Mouse (Mus musculus) midbrain, embryonic 15.5 days (tissue): ENCODE results near the gene Slamf6. TPM values are rescaled to one million over a fixed set of nuclear protein-coding genes. Genes with fewer than 3 reads are reported as not detected.

ENCODE experiments used
- ATAC-seq: fragments of 200-750 bp; cut with Nextera tagmentation; replicated peaks from 2 replicates; pipeline ENCODE4 v1.8.0; 2017; ENCODE audit warnings: moderate TSS enrichment
- H3K27ac ChIP-seq: fragments of 300-500 bp; sonication (generic); 2 replicates; pipeline ENCODE4 v1.5.1; 2015; ENCODE audit warnings: mild to moderate bottlenecking, inconsistent platforms
- H3K27me3 ChIP-seq: fragments of 300-500 bp; sonication (generic); replicated peaks from 2 replicates; pipeline ENCODE4 v1.6.1; 2015; ENCODE audit warnings: inconsistent platforms
- H3K36me3 ChIP-seq: fragments of 300-500 bp; sonication (generic); replicated peaks from 2 replicates; pipeline ENCODE4 v1.6.1; 2015; ENCODE audit warnings: inconsistent platforms
- H3K4me1 ChIP-seq: fragments of 300-500 bp; sonication (generic); 2 replicates; pipeline ENCODE4 v1.6.1; 2015; ENCODE audit warnings: inconsistent platforms
- H3K4me2 ChIP-seq: fragments of 300-500 bp; sonication (generic); 2 replicates; pipeline ENCODE4 v1.6.1; 2015; ENCODE audit warnings: inconsistent platforms, mild to moderate bottlenecking, moderate library complexity
- H3K4me3 ChIP-seq: fragments of 300-500 bp; sonication (generic); 2 replicates; pipeline ENCODE4 v1.5.1; 2015; ENCODE audit warnings: mild to moderate bottlenecking, inconsistent platforms
- H3K9ac ChIP-seq: fragments of 300-500 bp; sonication (generic); 2 replicates; pipeline ENCODE4 v1.6.1; 2015; ENCODE audit warnings: mild to moderate bottlenecking, inconsistent platforms
- H3K9me3 ChIP-seq: fragments of 300-500 bp; sonication (generic); 2 replicates; pipeline ENCODE4 v1.6.1; 2016; ENCODE audit warnings: inconsistent platforms
- WGBS: fragments of 180-500 bp; shearing (Covaris S2); methylation state at CpG from one replicate; pipeline ENCODE4 v1.1.7; 2015; ENCODE audit warnings: mixed read lengths; 5-methylcytosine and 5-hydroxymethylcytosine counted together
- polyA plus RNA-seq: library from polyadenylated mRNA; unstranded; fragments of >200 nt; fragmentation: Nextera tagmentation; extraction: Ambion mirVana; gene quantifications from 2 replicates; pipeline ENCODE4 v1.2.1, GENCODE M21; 2015

Gene Slamf6
- polyA plus RNA-seq, 1 experiment from 2014 or later = not detected

- Histone ChIP-seq H3K9ac (no peak overlapping the region), H3K27me3 (no peaks in the 10 kb centered on the region), H3K4me2 (no peak overlapping the region), H3K4me1 (no peaks in the 10 kb centered on the region), H3K9me3 (no peaks in the 10 kb centered on the region), H3K36me3 (no peaks in the 10 kb centered on the region), H3K4me3 (no peak overlapping the region), H3K27ac (no peak overlapping the region)
- no peak for ATAC-seq
- WGBS = 82% methylated on average over 3 of the region's 3 CpGs
Observed at GRCm38 (mm10) chr1:171924900-171925299, 7.6 kb downstream of the Slamf6 start.

DNA sequence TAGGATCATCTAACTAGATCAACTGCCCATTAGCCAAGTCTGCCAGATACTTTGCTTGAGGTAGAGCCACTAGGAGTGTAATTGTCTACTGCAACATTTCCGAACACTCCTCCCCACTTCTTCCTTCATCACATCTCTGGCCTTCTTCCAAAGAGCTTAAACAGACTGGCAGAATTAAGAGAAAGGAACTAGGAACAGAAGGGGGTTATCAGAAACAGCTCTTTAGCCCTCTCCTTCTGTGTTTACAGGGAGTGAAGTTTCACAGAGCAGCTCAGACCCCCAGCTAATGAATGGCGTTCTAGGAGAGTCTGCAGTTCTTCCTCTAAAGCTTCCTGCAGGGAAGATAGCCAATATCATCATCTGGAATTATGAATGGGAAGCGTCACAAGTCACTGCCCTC is 16.5 kb downstream of the Slamf6 start:
- Histone ChIP-seq H3K27ac (no peak overlapping the region), H3K4me1 (no peaks in the 10 kb centered on the region), H3K9me3 (no peaks in the 10 kb centered on the region), H3K9ac (no peak overlapping the region), H3K4me3 (no peak overlapping the region), H3K36me3 (no peaks in the 10 kb centered on the region), H3K4me2 (no peak overlapping the region), H3K27me3 (no peaks in the 10 kb centered on the region)
- ATAC-seq = no peak
- 73% methylated on average over 3 of the region's 3 CpGs for WGBS

DNA sequence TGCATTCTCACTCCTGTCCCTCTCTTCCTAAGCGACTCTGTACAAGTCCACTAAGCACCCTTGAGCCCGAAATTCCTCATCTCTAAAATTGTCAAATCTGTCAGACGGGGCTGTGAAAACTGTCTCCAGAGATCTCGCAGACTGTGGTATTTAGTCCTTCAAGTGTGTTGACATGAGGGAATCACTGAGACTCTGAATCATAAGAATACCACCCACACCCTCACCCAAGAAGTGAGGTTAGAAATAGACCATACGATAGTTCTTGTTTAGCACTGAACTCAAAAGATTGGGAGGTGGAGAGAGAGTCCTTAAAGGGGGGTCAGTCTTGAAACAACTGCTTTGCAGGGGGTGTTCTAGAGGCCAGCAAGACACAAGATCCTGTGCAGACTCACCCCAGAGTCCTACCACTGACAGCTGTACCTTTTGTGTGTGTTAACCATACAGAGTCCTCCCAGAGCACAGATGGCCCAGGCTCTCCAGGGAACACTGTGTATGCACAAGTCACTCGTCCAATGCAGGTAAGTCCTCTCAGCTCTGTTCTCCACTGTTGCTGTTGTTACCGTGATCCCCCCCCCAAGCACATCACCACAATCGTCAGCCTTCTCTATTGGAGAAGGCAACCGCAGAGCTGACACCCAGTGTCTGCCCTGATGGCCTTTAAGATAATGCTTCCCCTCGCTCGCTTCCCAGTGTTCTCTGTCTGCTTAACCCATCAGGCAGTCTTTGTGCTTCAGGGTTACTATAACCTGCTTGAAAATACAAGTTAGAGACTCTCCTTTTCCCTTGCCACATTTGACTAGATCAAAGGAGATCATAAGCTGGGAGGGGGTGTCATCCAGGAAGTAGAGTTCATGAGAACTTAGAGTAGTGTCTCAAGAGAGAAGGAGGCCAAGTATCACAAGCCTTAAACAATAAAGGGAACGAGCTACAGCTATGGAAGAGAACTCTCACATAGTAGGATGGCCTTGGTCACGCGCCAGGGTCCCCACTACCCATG is 21.9 kb downstream of the Slamf6 start:
- Histone ChIP-seq H3K27ac (no peak overlapping the region), H3K4me3 (no peak overlapping the region), H3K4me2 (no peak overlapping the region), H3K9me3 (no peaks in the 10 kb centered on the region), H3K27me3 (no peaks in the 10 kb centered on the region), H3K4me1 (no peaks in the 10 kb centered on the region), H3K9ac (no peak overlapping the region), H3K36me3 (no peaks in the 10 kb centered on the region)
- ATAC-seq = no peak
- WGBS = 85% methylated on average over 14 of the region's 14 CpGs

GRCm38 (mm10) chr1:171940626-171941025 is 23.3 kb downstream of the Slamf6 start:
- ATAC-seq = no peak
- H3K9ac ChIP-seq = no peak overlapping the region
- no peaks in the 10 kb centered on the region for H3K36me3 ChIP-seq
- no peaks in the 10 kb centered on the region for H3K27me3 ChIP-seq
- H3K9me3 ChIP-seq = no peaks in the 10 kb centered on the region
- H3K4me1 ChIP-seq = no peaks in the 10 kb centered on the region
- no peak overlapping the region for H3K27ac ChIP-seq
- WGBS = 81% methylated on average over 6 of the region's 6 CpGs
- no peak overlapping the region for H3K4me2 ChIP-seq
- H3K4me3 ChIP-seq = no peak overlapping the region

GRCm38 (mm10) chr1:171946447-171946995 is 29.2 kb downstream of the Slamf6 start:
- H3K4me1 ChIP-seq = no peaks in the 10 kb centered on the region
- H3K9ac ChIP-seq = no peak overlapping the region
- H3K4me3 ChIP-seq = no peak overlapping the region
- H3K9me3 ChIP-seq = no peaks in the 10 kb centered on the region
- no peak overlapping the region for H3K4me2 ChIP-seq
- H3K27ac ChIP-seq = no peak overlapping the region
- WGBS = 33% methylated on average over 6 of the region's 6 CpGs
- no peak; the same call in 1 of the 2 replicates for ATAC-seq
- no peaks in the 10 kb centered on the region for H3K27me3 ChIP-seq
- H3K36me3 ChIP-seq = no peaks in the 10 kb centered on the region

GRCm38 (mm10) chr1:171948161-171948945 is 31.0 kb downstream of the Slamf6 start:
- Histone ChIP-seq H3K4me3 (no peak overlapping the region), H3K4me2 (no peak overlapping the region), H3K36me3 (no peaks in the 10 kb centered on the region), H3K27me3 (no peaks in the 10 kb centered on the region), H3K9me3 (no peaks in the 10 kb centered on the region), H3K9ac (no peak overlapping the region), H3K27ac (no peak overlapping the region), H3K4me1 (no peaks in the 10 kb centered on the region)
- no peak for ATAC-seq
- 72% methylated on average over 11 of the region's 11 CpGs for WGBS

DNA sequence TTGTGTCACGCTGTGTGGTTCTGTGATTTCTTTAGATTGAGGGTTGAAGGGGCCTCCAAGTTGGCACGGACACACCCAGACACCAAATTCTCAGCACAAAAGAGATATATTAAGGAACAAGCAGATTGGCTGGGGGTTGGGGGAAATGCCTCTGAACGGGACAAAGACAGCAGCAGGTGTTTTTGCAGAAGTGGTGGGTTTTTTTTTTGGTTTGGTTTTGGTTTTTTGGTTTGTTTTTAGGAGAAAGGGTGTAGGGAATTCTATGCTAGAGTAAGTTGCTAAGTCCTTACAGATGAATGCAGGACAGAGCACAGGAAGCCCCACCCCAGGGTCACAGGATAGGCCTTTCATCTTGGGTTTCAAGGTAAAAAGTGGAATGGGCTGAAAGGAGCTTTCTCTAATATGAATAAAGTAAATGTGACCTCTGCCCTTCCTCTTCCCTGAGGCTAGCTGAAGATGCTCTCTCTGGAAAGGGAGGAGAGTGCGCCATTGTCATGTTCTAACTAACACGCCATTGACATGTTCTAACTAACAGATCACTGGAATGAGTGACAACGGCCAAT is 31.7 kb downstream of the Slamf6 start:
- WGBS = 82% methylated on average over 6 of the region's 6 CpGs
- Histone ChIP-seq H3K27me3 (no peaks in the 10 kb centered on the region), H3K9ac (no peak overlapping the region), H3K4me1 (no peaks in the 10 kb centered on the region), H3K9me3 (no peaks in the 10 kb centered on the region), H3K4me3 (no peak overlapping the region), H3K4me2 (no peak overlapping the region), H3K27ac (no peak overlapping the region), H3K36me3 (no peaks in the 10 kb centered on the region)
- no peak for ATAC-seq

DNA sequence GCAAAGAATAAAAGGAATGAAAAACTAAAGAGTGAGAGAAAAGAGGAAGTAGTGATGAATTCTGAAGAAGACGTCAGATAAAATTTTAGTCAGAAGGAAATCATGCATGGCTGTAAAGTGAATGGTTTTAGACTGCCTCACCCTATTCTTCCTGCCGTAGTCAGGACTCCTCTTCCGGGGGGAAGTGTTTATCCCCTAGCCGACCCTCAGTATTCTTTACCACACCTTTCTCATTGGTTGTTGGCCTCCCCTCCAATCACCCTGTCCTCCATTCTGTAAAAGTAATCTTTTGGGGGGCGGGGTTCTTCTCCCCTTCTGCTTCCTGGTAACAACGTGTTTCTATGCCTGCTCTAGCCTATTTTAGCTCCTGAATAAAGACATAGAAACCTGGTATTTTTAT is 37.8 kb downstream of the Slamf6 start:
- no peaks in the 10 kb centered on the region for H3K36me3 ChIP-seq
- no peak for ATAC-seq
- no peak overlapping the region for H3K27ac ChIP-seq
- no peaks in the 10 kb centered on the region for H3K4me1 ChIP-seq
- 73% methylated on average over 6 of the region's 6 CpGs for WGBS
- H3K4me2 ChIP-seq = no peak overlapping the region
- no peak overlapping the region for H3K9ac ChIP-seq
- no peaks in the 10 kb centered on the region for H3K27me3 ChIP-seq
- H3K4me3 ChIP-seq = no peak overlapping the region
- H3K9me3 ChIP-seq = no peaks in the 10 kb centered on the region

GRCm38 (mm10) chr1:171957411-171957810 is 40.1 kb downstream of the Slamf6 start:
- no peaks in the 10 kb centered on the region for H3K27me3 ChIP-seq
- no peak for ATAC-seq
- H3K4me3 ChIP-seq = no peak overlapping the region
- 80% methylated on average over 2 of the region's 2 CpGs for WGBS
- H3K4me1 ChIP-seq = no peaks in the 10 kb centered on the region
- H3K9me3 ChIP-seq = no peaks in the 10 kb centered on the region
- H3K36me3 ChIP-seq = no peaks in the 10 kb centered on the region
- H3K4me2 ChIP-seq = no peak overlapping the region
- H3K27ac ChIP-seq = no peak overlapping the region
- H3K9ac ChIP-seq = no peak overlapping the region

GRCm38 (mm10) chr1:171960726-171961125 is 43.4 kb downstream of the Slamf6 start:
- H3K27me3 ChIP-seq = no peaks in the 10 kb centered on the region
- no peak for ATAC-seq
- WGBS = 88% methylated on average over 5 of the region's 5 CpGs

GRCm38 (mm10) chr1:171961704-171962103 is 44.4 kb downstream of the Slamf6 start:
- Histone ChIP-seq H3K27ac (no peak overlapping the region), H3K27me3 (no peaks in the 10 kb centered on the region), H3K9ac (no peak overlapping the region), H3K4me2 (no peak overlapping the region), H3K36me3 (no peaks in the 10 kb centered on the region), H3K9me3 (no peaks in the 10 kb centered on the region), H3K4me1 (no peaks in the 10 kb centered on the region), H3K4me3 (no peak overlapping the region)
- ATAC-seq = no peak
- WGBS = 93% methylated on average over 6 of the region's 6 CpGs

More at GRCm38 (mm10) chr1:171960726-171961125, 43.4 kb downstream of the Slamf6 start:
- Histone ChIP-seq H3K4me2 (no peak overlapping the region), H3K9ac (no peak overlapping the region), H3K9me3 (no peaks in the 10 kb centered on the region), H3K36me3 (no peaks in the 10 kb centered on the region), H3K4me1 (no peaks in the 10 kb centered on the region), H3K27ac (no peak overlapping the region), H3K4me3 (no peak overlapping the region)

DNA sequence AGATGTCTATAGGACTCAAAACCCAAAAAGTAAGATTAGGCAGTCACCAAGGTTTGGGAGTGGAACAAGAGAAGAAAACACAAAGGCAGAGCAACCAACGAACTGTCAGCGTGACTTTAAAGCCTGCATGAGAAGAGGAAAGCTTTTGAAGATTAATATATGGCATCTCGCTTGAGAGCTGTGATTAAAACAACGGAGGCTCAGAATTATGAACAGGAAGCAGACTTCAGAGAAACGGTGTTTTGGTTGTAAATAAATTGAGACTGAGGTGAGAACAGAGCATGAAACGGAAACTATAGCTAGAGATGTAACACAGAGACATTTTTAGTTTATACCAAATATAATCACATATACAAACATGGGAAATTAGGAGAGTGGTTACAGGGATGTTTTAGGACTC is 46.3 kb downstream of the Slamf6 start:
- H3K9ac ChIP-seq = no peak overlapping the region
- 85% methylated on average over 6 of the region's 6 CpGs for WGBS
- H3K9me3 ChIP-seq = no peaks in the 10 kb centered on the region
- no peak overlapping the region for H3K27ac ChIP-seq
- no peaks in the 10 kb centered on the region for H3K27me3 ChIP-seq
- H3K4me2 ChIP-seq = no peak overlapping the region
- no peak overlapping the region for H3K4me3 ChIP-seq
- no peaks in the 10 kb centered on the region for H3K4me1 ChIP-seq
- ATAC-seq = no peak
- H3K36me3 ChIP-seq = no peaks in the 10 kb centered on the region
